Mouse (Mus musculus) ES-E14 (cell line): ENCODE results near the gene Cnpy3. TPM values are rescaled to one million over a fixed set of nuclear protein-coding genes. Genes with fewer than 3 reads are reported as not detected.

Source experiments
- DNase-seq: peaks from one replicate; pipeline ENCODE4 v3.0.0-alpha.2; 2013; ENCODE audit warnings: low read depth, low spot score
- H3K27ac ChIP-seq: 2 replicates; pipeline ENCODE4 v1.5.1; 2012; ENCODE audit warnings: low read depth, mild to moderate bottlenecking, low read length, moderate library complexity, mixed read lengths; ENCODE audit not compliant: poor library complexity, insufficient read depth, severe bottlenecking
- H3K36me3 ChIP-seq: 2 replicates; pipeline ENCODE4 v1.6.1; 2012; ENCODE audit warnings: mild to moderate bottlenecking, low read length, moderate library complexity, mixed read lengths; ENCODE audit not compliant: control insufficient read depth, poor library complexity, insufficient read depth, severe bottlenecking
- H3K4me1 ChIP-seq, 2 experiments: fragments of 150-350 bp in 1 of 2; sonication (generic) in 1 of 2; 2 replicates each; pipeline ENCODE4 v1.6.1; 2012; ENCODE audit warnings: low read length in 2 of 2, mild to moderate bottlenecking in 1 of 2, mixed read lengths in 1 of 2; ENCODE audit not compliant: control insufficient read depth in 2 of 2, insufficient read depth in 2 of 2, poor library complexity in 1 of 2
- H3K4me3 ChIP-seq, 2 experiments: fragments of 150-350 bp in 1 of 2; sonication (generic) in 1 of 2; 2 replicates each; pipeline ENCODE4 v1.5.1; 2012; ENCODE audit warnings: low read length in 2 of 2, low read depth in 1 of 2, mild to moderate bottlenecking in 1 of 2, mixed read lengths in 1 of 2; ENCODE audit not compliant: insufficient read depth in 1 of 2, poor library complexity in 1 of 2, severe bottlenecking in 1 of 2
- H3K9ac ChIP-seq: 2 replicates; pipeline ENCODE4 v1.6.1; 2012; ENCODE audit warnings: low read depth, mild to moderate bottlenecking, low read length, mixed read lengths; ENCODE audit not compliant: poor library complexity, insufficient read depth, severe bottlenecking
- H3K9me3 ChIP-seq: fragments of 150-350 bp; sonication (generic); 2 replicates; pipeline ENCODE4 v1.6.1; 2012; ENCODE audit warnings: low read depth, mild to moderate bottlenecking, low read length; ENCODE audit not compliant: control insufficient read depth, insufficient read depth
- CHD2 ChIP-seq: IDR thresholded peaks from 2 replicates; pipeline ENCODE4 v1.6.1; 2014; ENCODE audit warnings: mild to moderate bottlenecking, low read depth, low read length, inconsistent platforms
- HCFC1 ChIP-seq: IDR thresholded peaks from 2 replicates; pipeline ENCODE4 v1.6.1; 2012; ENCODE audit warnings: low read length, inconsistent platforms, borderline replicate concordance; ENCODE audit not compliant: insufficient read depth
- MAFK ChIP-seq: IDR thresholded peaks from 2 replicates; pipeline ENCODE4 v1.6.1; 2014; ENCODE audit warnings: mild to moderate bottlenecking, low read depth, low read length, inconsistent platforms; ENCODE audit not compliant: insufficient read depth
- ZC3H11A ChIP-seq: IDR thresholded peaks from 2 replicates; pipeline ENCODE4 v1.6.1; 2012; ENCODE audit warnings: low read depth, mild to moderate bottlenecking, inconsistent platforms, low read length, borderline replicate concordance
- ZNF384 ChIP-seq: IDR thresholded peaks from 2 replicates; pipeline ENCODE4 v1.6.1; 2012; ENCODE audit warnings: low read depth, low read length, inconsistent platforms
- in situ Hi-C, 2 experiments: fragments of 600-800 bp; cut with MboI; formaldehyde crosslinking; loops; one replicate each; pipeline ENCODE4 v1.15.1; 2025; ENCODE audit warnings: low sequenced_read_pairs in 2 of 2, inconsistent platforms in 1 of 2; ENCODE audit not compliant: unreplicated experiment in 2 of 2
- total RNA-seq: library from RNA; depleted of rRNA; stranded (reverse); fragments of 300-350 nt; gene quantifications from 2 replicates; pipeline ENCODE4 v1.2.3, GENCODE M21; 2012

Gene Cnpy3
- total RNA-seq, 1 experiment = 69.7 TPM

DNA sequence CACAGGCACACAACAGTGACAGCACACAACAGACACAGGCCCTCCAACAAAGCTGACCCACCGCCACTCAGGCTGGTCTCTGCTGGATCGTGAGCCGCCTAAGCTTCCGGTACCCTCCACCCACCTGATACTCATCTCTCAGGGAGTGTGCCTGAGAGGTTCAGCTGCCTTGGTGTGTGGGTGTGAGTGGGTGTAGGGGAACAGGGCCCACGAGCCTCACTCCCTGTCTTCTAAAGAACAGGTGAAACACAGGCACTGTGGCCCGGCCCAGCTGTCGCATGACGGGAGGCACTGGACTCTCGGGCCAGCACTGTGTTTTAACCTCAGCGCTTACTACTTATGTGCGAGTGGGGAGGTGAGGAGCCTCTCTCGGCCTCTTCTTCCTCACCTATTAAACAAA, 49.9 kb downstream of the Cnpy3 start:
- H3K36me3 ChIP-seq = peaks cover 11% of the 10 kb centered on the region; the same call in 1 of the 2 replicates
- no peak for DNase-seq
- TF ChIP-seq CHD2 (no peak), ZC3H11A (no peak), MAFK (no peak), ZNF384 (no peak), HCFC1 (no peak)

DNA sequence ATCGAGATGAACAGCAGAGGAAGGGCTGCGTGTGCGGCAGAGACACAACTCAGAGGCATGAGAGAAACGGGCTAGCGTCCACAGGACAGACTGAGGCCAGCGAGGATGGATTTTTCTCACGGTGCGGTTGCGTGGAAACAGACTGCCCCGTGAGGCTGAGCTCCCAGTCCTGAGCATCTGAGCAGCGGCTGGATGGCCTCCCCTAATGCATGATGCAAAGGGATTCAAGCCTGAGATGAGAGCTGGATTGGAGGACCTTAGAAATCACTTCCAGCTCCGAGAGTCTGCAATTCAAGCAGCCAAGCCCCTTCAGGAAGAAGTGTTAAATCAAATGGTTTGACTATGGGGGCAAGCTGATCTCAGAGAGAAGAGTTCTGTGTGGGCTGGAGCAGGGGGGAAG, 50.5 kb downstream of the Cnpy3 start:
- no peak for TF ChIP-seq CHD2
- no peak for TF ChIP-seq HCFC1
- peaks cover 9 to 12% of the 10 kb centered on the region in 2 experiments for H3K4me1 ChIP-seq
- H3K9ac ChIP-seq = no peak overlapping the region
- no peak overlapping the region for H3K4me3 ChIP-seq
- H3K27ac ChIP-seq = no peak overlapping the region
- H3K9me3 ChIP-seq = no peaks in the 10 kb centered on the region
- no peak for DNase-seq
- in situ Hi-C loops = no loop called here
- H3K36me3 ChIP-seq = peaks cover 11% of the 10 kb centered on the region; the same call in 1 of the 2 replicates

More for the DNA sequence above, 49.9 kb downstream of the Cnpy3 start:
- H3K4me3 ChIP-seq = no peak overlapping the region
- no peak overlapping the region for H3K9ac ChIP-seq
- peaks cover 9 to 12% of the 10 kb centered on the region in 2 experiments for H3K4me1 ChIP-seq
- H3K9me3 ChIP-seq = no peaks in the 10 kb centered on the region
- no peak overlapping the region for H3K27ac ChIP-seq
- in situ Hi-C loops = no loop called here

DNA sequence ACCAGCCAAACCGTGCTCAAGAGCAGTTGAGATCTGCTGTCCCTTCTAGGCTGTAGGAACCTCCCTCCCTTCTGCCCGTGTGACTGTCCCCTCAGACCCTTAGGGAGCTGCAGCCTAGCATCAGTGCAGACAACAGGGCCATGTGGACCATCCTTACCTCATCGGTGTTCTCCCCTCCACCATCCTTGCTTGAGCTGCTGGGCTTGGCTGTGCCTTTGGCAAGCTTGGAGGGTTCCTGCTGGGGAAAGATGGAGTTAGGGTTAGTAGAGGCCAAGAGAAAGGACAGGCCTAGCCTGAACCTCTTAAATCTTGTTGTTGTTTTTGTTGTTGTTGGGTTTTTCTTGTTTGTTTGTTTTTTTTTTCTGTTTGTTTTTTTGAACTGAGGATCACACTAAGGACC, 52.1 kb downstream of the Cnpy3 start:
- Histone ChIP-seq H3K4me3 (no peak overlapping the region), H3K36me3 (peaks cover 13% of the 10 kb centered on the region; the same call in 1 of the 2 replicates), H3K27ac (no peak overlapping the region), H3K9me3 (no peaks in the 10 kb centered on the region), H3K9ac (no peak overlapping the region), H3K4me1 (peaks cover 7 to 12% of the 10 kb centered on the region in 2 experiments; a peak in 3 of 4 replicates)
- no peak for TF ChIP-seq HCFC1
- TF ChIP-seq MAFK = no peak
- no peak for TF ChIP-seq ZNF384
- TF ChIP-seq ZC3H11A = no peak
- no peak for TF ChIP-seq CHD2
- no peak for DNase-seq
- in situ Hi-C loops = no loop called here

DNA sequence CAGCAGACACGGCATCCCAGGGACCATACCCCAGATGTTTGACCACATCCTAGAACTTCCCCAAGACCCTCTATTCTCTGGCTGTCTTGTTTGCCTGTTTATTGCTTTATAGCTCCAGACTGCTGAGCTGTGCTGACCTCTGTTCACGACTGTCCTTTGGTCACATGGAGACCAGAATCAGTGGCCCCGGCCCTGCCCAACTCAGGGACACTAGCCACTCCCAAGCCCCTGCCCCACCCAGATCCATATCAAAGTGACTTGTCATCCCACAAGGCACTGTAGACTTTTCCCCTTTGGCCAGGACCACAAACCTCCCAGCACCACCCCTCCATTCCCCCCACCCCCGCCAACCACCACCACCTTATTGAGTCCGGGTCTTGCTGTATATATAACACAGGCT, 52.8 kb downstream of the Cnpy3 start:
- Histone ChIP-seq H3K27ac (no peak overlapping the region), H3K36me3 (peaks cover 13% of the 10 kb centered on the region; the same call in 1 of the 2 replicates), H3K9me3 (no peaks in the 10 kb centered on the region), H3K4me3 (no peak overlapping the region), H3K4me1 (peaks cover 7 to 12% of the 10 kb centered on the region in 2 experiments; a peak in 3 of 4 replicates), H3K9ac (no peak overlapping the region)
- DNase-seq = no peak
- TF ChIP-seq MAFK = no peak
- no peak for TF ChIP-seq ZNF384
- no peak for TF ChIP-seq HCFC1
- no peak for TF ChIP-seq ZC3H11A
- no peak for TF ChIP-seq CHD2
- in situ Hi-C loops = no loop called here

DNA sequence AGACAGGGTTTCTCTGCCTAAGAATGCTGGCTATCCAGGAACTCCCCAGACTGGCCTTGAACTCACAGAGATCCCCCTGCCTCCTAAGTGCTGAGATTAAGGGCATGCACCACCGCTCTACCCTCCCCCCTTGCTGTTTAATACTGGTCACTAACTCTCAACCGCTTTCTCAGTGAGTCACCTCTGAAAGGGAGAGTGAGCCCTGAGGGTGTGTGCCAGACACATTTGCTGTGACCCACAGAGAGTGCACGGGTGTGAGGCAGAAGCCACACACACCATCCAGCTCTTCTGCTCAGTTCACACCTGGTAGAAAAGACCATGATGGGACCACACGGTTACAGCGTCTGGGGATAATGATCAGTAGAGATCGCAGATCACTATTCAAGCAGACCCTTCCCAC, 53.5 kb downstream of the Cnpy3 start:
- Histone ChIP-seq H3K4me3 (no peak overlapping the region), H3K9me3 (no peaks in the 10 kb centered on the region), H3K9ac (no peak overlapping the region), H3K4me1 (peaks cover 2 to 9% of the 10 kb centered on the region in 2 experiments; a peak in 3 of 4 replicates), H3K36me3 (peaks cover 13% of the 10 kb centered on the region; the same call in 1 of the 2 replicates), H3K27ac (no peak overlapping the region)
- TF ChIP-seq CHD2 (no peak), HCFC1 (no peak), ZC3H11A (no peak), MAFK (no peak), ZNF384 (no peak)
- in situ Hi-C loops = no loop called here
- no peak for DNase-seq
